Mouse (Mus musculus): Measurements from ENCODE around the gene Mrgpre. TPM values are rescaled to one million over a fixed set of nuclear protein-coding genes. Genes with fewer than 3 reads are reported as not detected.
A peak's percentile ranks its signal among the peaks of the same experiment; 100 is the strongest.

The Mrgpre gene
- polyA plus RNA-seq, 1 experiment from 2014 or later = 2.1 TPM

DNA sequence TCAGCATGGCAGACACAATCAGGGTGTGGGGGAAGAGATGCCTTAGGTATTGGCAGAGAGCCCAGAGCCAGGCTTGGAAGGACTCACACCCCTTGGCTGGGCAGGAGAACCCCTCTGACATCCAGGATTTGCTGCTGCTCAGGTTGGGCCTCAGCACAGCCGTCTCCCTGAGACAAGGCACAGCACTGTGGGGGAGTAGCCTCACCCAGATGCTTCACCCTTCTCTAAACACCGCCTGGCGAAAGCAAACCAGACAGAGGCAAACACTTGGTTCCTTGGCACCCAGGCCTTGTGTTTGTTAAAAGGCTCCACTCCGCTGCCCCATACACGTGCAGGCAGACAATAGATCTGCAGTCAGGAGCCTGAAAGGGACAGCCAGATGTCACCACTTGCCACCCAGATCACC lies 45.7 kb downstream of the Mrgpre start:
- no peaks in the 10 kb centered on the region for H3K36me3 ChIP-seq (ENCODE audit: control insufficient read depth, insufficient read depth, low read length)
- WGBS = 43% methylated on average over 5 of the region's 5 CpGs
- ATAC-seq (replicated peaks; ENCODE audit: low FRiP score) = no peak
- no peak for DNase-seq (ENCODE audit: low spot score)
- H3K4me3 ChIP-seq (ENCODE audit: low read depth, low read length) = no peak overlapping the region
- peaks cover 6% of the 10 kb centered on the region for H3K27me3 ChIP-seq (ENCODE audit: control insufficient read depth, insufficient read depth, low read length)
- no peak overlapping the region for H3K27ac ChIP-seq (ENCODE audit: low read depth, low read length)
- H3K4me2 ChIP-seq (ENCODE audit: low read depth, low read length, severe bottlenecking) = no peak overlapping the region
- H3K4me1 ChIP-seq (replicated peaks; ENCODE audit: control insufficient read depth, insufficient read depth, low read length) = 0 out of 2 replicates have a peak, but pooled peaks cover 5% of the 10 kb centered on the region
- 0 out of 2 replicates have a peak overlapping the region, but pooled peaks have one; percentile 25 for H3K9ac ChIP-seq (ENCODE audit: low read length)
- no peaks in the 10 kb centered on the region for H3K9me3 ChIP-seq (ENCODE audit: control insufficient read depth, low read length)

DNA sequence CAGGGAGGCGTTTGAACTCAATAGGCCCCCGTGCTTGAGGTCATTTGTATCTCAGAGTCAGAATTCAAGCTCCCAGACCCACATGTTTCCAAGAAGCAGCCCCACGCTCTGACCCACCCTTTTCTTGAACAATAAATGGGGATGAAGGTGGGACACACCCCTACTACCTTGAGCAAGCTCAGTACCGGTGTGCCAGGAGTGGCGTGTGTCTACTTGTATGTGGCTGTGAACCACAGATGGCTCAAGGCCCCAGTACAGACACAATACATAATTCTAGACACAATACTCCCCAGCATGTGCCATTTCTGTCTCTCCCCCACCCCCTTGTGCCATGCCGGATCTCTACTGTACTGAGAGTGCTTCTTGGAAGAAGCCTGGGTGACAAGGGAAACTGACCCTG lies 46.1 kb downstream of the Mrgpre start:
- Histone ChIP-seq H3K9me3 (ENCODE audit: control insufficient read depth, low read length) (no peaks in the 10 kb centered on the region), H3K27me3 (ENCODE audit: control insufficient read depth, insufficient read depth, low read length) (peaks cover 6% of the 10 kb centered on the region), H3K9ac (ENCODE audit: low read length) (0 out of 2 replicates have a peak overlapping the region, but pooled peaks have one; percentile 25), H3K4me2 (ENCODE audit: low read depth, low read length, severe bottlenecking) (no peak overlapping the region), H3K36me3 (ENCODE audit: control insufficient read depth, insufficient read depth, low read length) (no peaks in the 10 kb centered on the region), H3K4me3 (ENCODE audit: low read depth, low read length) (no peak overlapping the region), H3K4me1 (replicated peaks; ENCODE audit: control insufficient read depth, insufficient read depth, low read length) (0 out of 2 replicates have a peak, but pooled peaks cover 5% of the 10 kb centered on the region), H3K27ac (ENCODE audit: low read depth, low read length) (no peak overlapping the region)
- WGBS = 80% methylated on average over 6 of the region's 6 CpGs
- DNase-seq (ENCODE audit: low spot score) (no peak), ATAC-seq (replicated peaks; ENCODE audit: low FRiP score) (no peak)

DNA sequence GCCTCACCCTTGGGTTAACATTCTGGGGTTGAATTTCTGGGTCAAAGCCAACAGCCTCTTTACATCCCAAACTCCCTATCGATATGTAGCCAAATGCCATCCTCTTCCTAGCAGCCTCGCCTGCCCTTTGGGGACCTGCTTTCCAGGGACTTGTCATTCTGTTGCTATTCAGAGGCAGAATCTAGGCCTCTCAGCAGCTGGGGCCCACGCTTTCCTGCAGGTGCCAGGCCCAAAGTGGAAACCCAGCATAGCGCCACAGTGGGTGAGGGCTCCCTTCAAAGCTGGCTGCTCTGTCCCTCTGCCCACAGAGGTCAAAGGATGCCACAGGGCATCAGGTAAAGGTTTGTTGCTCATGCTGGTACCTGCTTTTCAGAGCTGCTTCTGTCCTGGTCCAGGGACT lies 50.6 kb downstream of the Mrgpre start:
- Histone ChIP-seq H3K4me2 (ENCODE audit: low read depth, low read length, severe bottlenecking) (no peak overlapping the region), H3K27ac (ENCODE audit: low read depth, low read length) (no peak overlapping the region), H3K4me3 (ENCODE audit: low read depth, low read length) (no peak overlapping the region), H3K36me3 (ENCODE audit: control insufficient read depth, insufficient read depth, low read length) (no peaks in the 10 kb centered on the region), H3K27me3 (ENCODE audit: control insufficient read depth, insufficient read depth, low read length) (no peaks in the 10 kb centered on the region), H3K4me1 (replicated peaks; ENCODE audit: control insufficient read depth, insufficient read depth, low read length) (no peaks in the 10 kb centered on the region), H3K9me3 (ENCODE audit: control insufficient read depth, low read length) (no peaks in the 10 kb centered on the region), H3K9ac (ENCODE audit: low read length) (no peak overlapping the region)
- 87% methylated on average over 4 of the region's 4 CpGs for WGBS
- no peak for DNase-seq (ENCODE audit: low spot score)
- no peak for ATAC-seq (replicated peaks; ENCODE audit: low FRiP score)

DNA sequence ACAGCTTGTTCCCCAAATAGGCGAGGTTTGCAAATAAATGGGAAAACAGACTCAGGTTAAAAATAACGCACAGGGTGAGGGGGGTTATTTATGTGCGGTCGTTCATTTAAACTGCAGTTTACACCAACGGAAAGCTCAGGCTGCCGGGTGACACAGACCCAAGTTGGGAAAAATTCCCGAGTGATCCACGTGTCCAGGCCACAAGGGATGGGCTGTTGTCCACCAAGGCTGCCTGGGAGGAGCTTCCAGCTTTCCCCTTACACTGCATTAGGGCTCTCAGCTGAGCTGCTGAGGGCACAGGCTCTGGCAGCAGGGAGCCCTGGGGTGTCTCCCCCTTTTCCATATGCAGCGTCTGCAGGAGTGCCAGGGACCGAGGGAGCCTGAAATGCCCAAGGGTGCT lies 54.4 kb downstream of the Mrgpre start:
- no peak for ATAC-seq (replicated peaks; ENCODE audit: low FRiP score)
- H3K9me3 ChIP-seq (ENCODE audit: control insufficient read depth, low read length) = no peaks in the 10 kb centered on the region
- no peak overlapping the region for H3K4me3 ChIP-seq (ENCODE audit: low read depth, low read length)
- H3K4me1 ChIP-seq (replicated peaks; ENCODE audit: control insufficient read depth, insufficient read depth, low read length) = no peaks in the 10 kb centered on the region
- H3K9ac ChIP-seq (ENCODE audit: low read length) = no peak overlapping the region
- no peak overlapping the region for H3K27ac ChIP-seq (ENCODE audit: low read depth, low read length)
- WGBS = 90% methylated on average over 10 of the region's 10 CpGs
- H3K4me2 ChIP-seq (ENCODE audit: low read depth, low read length, severe bottlenecking) = no peak overlapping the region
- no peaks in the 10 kb centered on the region for H3K27me3 ChIP-seq (ENCODE audit: control insufficient read depth, insufficient read depth, low read length)
- no peak for DNase-seq (ENCODE audit: low spot score)
- H3K36me3 ChIP-seq (ENCODE audit: control insufficient read depth, insufficient read depth, low read length) = no peaks in the 10 kb centered on the region

Small RNA genes lying within 50 kb of the gene (microRNA-seq; reads per million reads assigned to microRNA genes)
- not detected for gene Gm22064 (ENCODE audit: insufficient number of aligned reads)

Other genes starting within 250 kb of the Mrgpre start
- 214 and 239 TPM in 2 replicates for gene Nap1l4, start 235.4 kb downstream of the Mrgpre start, polyA plus RNA-seq (2014; fragmentation: Nextera tagmentation; extraction: Ambion mirVana)
- 72.6 and 83.1 TPM in 2 replicates for gene Cars, start 184.4 kb downstream of the Mrgpre start, polyA plus RNA-seq (2014; fragmentation: Nextera tagmentation; extraction: Ambion mirVana)
- gene Tnfrsf26, start 155.8 kb downstream of the Mrgpre start, polyA plus RNA-seq (2014; fragmentation: Nextera tagmentation; extraction: Ambion mirVana) = 0.17 and 0.48 TPM in 2 replicates
- 8.1 and 9.8 TPM in 2 replicates for gene Tnfrsf22, start 134.8 kb downstream of the Mrgpre start, polyA plus RNA-seq (2014; fragmentation: Nextera tagmentation; extraction: Ambion mirVana)
- gene Tnfrsf23, start 98.6 kb downstream of the Mrgpre start, polyA plus RNA-seq (2014; fragmentation: Nextera tagmentation; extraction: Ambion mirVana) = not detected in 2 replicates
- gene Osbpl5, start 27.5 kb downstream of the Mrgpre start, polyA plus RNA-seq (2014; fragmentation: Nextera tagmentation; extraction: Ambion mirVana) = 12.9 and 13.3 TPM in 2 replicates
- gene Mrgprg, start 17.5 kb downstream of the Mrgpre start, polyA plus RNA-seq (2014; fragmentation: Nextera tagmentation; extraction: Ambion mirVana) = not detected in 2 replicates
- 8.2 and 10.1 TPM in 2 replicates for gene Nadsyn1, start 38.3 kb upstream of the Mrgpre start, polyA plus RNA-seq (2014; fragmentation: Nextera tagmentation; extraction: Ambion mirVana)
- gene Dhcr7, start 38.6 kb upstream of the Mrgpre start, polyA plus RNA-seq (2014; fragmentation: Nextera tagmentation; extraction: Ambion mirVana) = 88.8 and 95.4 TPM in 2 replicates
- not detected in 2 replicates for gene Gm498, start 82.3 kb upstream of the Mrgpre start, polyA plus RNA-seq (2014; fragmentation: Nextera tagmentation; extraction: Ambion mirVana)
- gene Shank2, start 217.4 kb upstream of the Mrgpre start, polyA plus RNA-seq (2014; fragmentation: Nextera tagmentation; extraction: Ambion mirVana) = 2.2 TPM in 2 replicates

All from forebrain, embryonic 11.5 days (tissue).